Mouse (Mus musculus) lung, adult 2 months (tissue): ENCODE results near the gene Abhd16a. TPM values are rescaled to one million over a fixed set of nuclear protein-coding genes. Genes with fewer than 3 reads are reported as not detected.

Source experiments
- DNase-seq: peaks from one replicate; pipeline ENCODE4 v3.0.0; 2022
- H3K4me1 ChIP-seq: fragments of 200-500 bp; 2 replicates; pipeline ENCODE4 v1.6.1; 2011; ENCODE audit warnings: low read length; ENCODE audit not compliant: control insufficient read depth, insufficient read depth
- H3K4me3 ChIP-seq: fragments of 200-500 bp; replicated peaks from 2 replicates; pipeline ENCODE3; 2011; ENCODE audit warnings: low read depth, mild to moderate bottlenecking, control low read depth, low read length; ENCODE audit errors: extremely low read depth
- CTCF ChIP-seq: fragments of 200-500 bp; IDR thresholded peaks from 2 replicates; pipeline ENCODE4 v1.5.1; 2011; ENCODE audit warnings: mild to moderate bottlenecking, low read length, control low read depth; ENCODE audit not compliant: insufficient read depth
- POLR2A ChIP-seq: fragments of 200-500 bp; IDR thresholded peaks from 2 replicates; pipeline ENCODE4 v1.6.1; 2011; ENCODE audit warnings: low read depth, mild to moderate bottlenecking, control low read depth, low read length, borderline replicate concordance; ENCODE audit errors: extremely low read depth
- WGBS: fragments of 180-500 bp; shearing (Covaris S2); methylation state at CpG from one replicate; pipeline ENCODE4 v1.1.7; 2018; 5-methylcytosine and 5-hydroxymethylcytosine counted together
- polyA plus RNA-seq: library from polyadenylated mRNA; depleted of rRNA; stranded (reverse); fragments of >200 nt; gene quantifications from 2 replicates; pipeline ENCODE4 v1.2.3, GENCODE M21; 2012

Gene Abhd16a
- polyA plus RNA-seq, 1 experiment, result 196 TPM

DNA sequence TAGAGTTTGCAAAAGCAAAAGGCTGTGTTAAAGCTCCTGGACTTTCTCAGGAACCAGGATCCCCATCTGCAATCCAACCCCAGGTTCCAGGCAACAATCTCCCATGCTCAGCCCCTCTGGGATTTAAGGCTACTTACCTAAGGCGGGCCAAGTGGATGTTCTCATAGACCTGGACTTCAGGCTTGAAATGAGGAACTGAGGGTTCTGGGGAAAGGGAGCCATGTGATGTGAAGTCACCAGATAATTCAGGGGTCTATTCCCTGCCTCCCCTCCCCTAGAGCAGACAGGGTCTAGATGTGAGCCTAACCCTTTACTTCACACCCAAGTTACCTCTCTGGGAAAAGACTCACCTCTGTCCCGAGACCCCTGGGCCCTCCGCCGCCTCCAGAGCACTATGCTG, 8.4 kb upstream of the Abhd16a start:
- H3K4me1 ChIP-seq, result no peaks in the 10 kb centered on the region; the same call in none of the 2 replicates
- no peak overlapping the region for H3K4me3 ChIP-seq
- no peak for DNase-seq
- 88% methylated on average over 4 of the region's 4 CpGs for WGBS
- TF ChIP-seq CTCF (no peak), POLR2A (no peak)

DNA sequence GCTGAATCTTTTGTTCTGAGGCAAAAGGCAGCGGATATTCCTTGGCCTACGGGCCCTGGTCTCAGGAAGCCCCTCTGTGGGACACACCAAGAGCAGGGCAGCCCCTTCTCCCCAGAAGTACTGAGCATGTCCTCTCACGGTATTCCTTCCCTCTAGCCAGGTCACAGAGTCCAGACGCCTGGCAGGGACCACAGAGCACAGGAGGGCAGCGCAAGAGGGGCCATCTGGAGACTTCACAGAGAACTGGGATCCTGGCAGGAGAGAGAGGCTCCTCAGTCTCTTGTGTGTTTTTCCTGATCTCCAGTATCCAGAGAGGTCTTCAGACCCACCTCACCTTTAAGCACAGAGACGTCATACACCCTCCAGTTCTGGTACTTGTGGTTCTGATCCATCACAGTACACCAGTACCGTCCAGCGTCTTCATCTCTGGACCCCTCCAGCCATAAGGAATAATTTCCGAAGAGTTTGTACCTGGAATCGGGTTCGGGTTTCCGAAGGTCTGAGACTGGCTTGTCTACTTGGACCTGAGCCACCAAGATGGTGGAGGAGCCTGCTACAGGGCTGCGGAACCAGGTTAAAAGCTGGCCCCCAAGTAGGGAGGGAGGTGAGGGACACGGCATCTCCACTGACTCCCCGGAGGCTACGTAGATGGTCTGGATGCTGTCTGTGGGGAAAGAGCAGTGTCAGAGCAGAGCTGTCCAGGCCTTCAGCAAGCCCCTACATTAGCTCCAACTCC, 6.1 kb upstream of the Abhd16a start:
- 90% methylated on average over 16 of the region's 16 CpGs for WGBS
- TF ChIP-seq POLR2A (no peak), CTCF (no peak)
- DNase-seq, result no peak

DNA sequence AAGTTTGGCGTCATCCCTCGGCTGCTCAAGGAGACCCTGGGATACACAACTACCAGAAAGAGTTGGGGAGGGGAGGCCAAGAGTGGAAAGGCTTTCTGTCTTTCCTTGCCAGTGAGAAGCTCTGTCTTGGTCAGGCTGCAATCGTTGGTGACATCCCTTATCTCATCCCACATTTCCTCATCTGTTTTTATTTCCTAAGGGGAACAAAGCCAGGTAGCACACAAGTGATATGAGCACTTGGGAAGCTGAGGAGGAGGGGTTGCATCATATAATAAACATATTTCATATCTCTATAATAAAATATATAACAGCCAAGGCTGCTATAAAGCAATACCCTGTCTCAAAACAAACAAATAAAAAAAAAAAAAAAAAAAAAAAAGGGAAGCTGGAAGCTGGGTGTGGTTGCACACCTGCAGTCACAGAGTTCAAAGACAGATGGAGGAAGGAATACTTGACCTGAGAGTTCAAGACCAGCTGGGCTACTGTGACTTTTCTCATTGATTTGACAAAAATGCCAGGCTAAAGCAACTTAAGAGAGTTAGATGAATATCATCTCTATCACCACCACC, 5.0 kb upstream of the Abhd16a start:
- no peak for DNase-seq
- no peaks in the 10 kb centered on the region for H3K4me1 ChIP-seq
- no peak for TF ChIP-seq CTCF
- TF ChIP-seq POLR2A, result no peak
- no peak overlapping the region for H3K4me3 ChIP-seq
- 62% methylated on average over 3 of the region's 3 CpGs for WGBS

More for the DNA sequence above, 6.1 kb upstream of the Abhd16a start:
- no peaks in the 10 kb centered on the region; the same call in 1 of the 2 replicates for H3K4me1 ChIP-seq
- no peak overlapping the region for H3K4me3 ChIP-seq

DNA sequence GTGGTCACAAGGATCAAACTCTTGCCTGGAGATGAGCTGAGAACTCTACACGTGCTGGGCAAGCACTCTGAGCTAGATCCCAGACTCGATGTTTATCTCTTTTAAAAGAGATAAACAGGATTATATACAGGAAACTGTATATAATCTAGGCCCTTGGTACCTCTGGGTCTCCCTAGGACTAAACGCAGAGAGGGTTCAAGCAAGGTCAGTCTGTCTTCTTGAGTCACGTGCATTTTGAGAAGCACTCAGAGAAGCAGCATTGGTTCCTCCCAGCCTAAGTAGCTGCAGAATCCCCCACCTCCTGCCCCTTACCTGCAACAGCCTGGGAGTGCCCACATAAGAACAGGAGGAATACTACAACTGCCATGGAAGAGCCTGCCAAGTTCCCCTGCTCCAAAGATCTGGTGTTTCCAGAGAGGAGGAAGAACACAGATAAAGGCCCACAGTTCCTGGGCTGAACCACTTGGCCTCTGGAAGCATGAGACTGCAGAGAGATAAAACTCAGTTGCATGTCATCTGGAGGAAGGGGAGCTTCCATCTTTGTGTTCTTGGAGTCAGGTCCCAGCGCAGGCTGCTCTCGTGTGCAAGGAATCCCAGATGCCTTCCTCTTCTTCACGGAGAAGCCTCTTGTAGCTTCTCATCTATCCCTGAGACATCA, 3.7 kb upstream of the Abhd16a start, which contains the start of gene Ly6g6f:
Ly6g6f (minus strand) TSS at position 403 of the 658 bp plus-strand sequence.
- no peak for DNase-seq
- H3K4me1 ChIP-seq, result peaks cover 4% of the 10 kb centered on the region; the same call in 1 of the 2 replicates
- 49% methylated on average over 7 of the region's 7 CpGs for WGBS
- TF ChIP-seq CTCF (no peak), POLR2A (no peak)
- no peak within 1 kb of the TSS for H3K4me3 ChIP-seq

DNA sequence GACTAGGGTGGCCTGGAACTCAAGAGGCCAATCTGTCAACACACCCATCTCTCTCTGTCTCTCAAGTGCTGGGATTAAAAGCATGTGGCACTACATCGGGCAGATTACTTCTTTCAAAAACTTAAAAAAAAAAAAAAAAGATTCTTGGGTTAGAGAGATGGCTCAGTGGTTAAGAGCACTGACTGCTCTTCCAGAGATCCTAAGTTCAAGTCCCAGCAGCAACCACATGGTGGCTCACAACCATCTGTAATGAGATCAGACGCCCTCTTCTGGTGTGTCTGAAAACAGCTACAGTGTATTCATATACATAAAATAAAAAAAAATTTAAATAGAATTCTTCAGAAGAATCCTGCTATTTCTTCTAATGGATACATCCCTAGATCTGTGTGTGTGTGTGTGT, 912 bp upstream of the Abhd16a start:
- DNase-seq, result no peak
- 30% methylated on average over 2 of the region's 2 CpGs for WGBS
- peaks cover 11% of the 10 kb centered on the region for H3K4me1 ChIP-seq
- H3K4me3 ChIP-seq, result no peak overlapping the region
- TF ChIP-seq CTCF (no peak), POLR2A (no peak)

DNA sequence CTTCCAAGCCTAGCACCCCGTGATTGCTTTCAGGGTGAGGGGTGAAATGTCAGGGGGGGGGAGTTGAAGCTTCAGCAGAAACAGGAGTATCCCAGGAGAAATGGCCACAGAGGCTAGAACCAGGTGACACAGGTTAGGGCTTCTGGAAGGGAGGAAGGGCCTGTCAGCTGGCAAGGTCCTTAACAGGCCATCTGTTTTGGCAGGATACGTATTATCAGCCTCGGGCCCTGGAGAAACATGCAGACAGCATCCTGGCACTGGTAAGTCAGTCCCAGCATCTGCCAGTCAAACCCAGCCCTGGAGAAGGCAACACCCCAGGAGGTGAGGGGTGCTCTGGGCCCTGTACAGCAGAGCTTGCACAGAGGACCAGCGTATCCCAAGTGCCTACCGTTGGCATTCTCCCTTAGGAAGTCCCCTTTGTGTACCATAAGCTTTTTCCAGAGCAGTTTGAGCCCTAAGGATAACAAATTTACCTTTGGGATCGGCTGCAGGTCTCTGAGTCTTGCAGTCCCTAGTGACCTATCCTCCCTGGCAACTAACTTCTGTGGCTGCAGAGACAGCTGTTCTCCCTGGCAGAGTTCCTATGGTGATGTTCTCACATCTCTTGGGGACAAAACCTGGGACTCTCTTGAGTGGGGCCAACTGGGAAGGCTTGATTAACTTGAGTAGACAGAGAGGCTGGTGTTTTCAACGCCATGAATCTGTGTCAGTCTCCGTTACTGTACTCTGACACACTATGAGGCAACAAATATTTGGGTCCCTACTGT, 1.3 kb downstream of the Abhd16a start:
- TF ChIP-seq CTCF (no peak), POLR2A (no peak)
- Histone ChIP-seq H3K4me1 (peaks cover 11% of the 10 kb centered on the region), H3K4me3 (peak overlapping the region; percentile 52)
- DNase-seq, result peak; percentile 29
- 42% methylated on average over 8 of the region's 8 CpGs for WGBS

DNA sequence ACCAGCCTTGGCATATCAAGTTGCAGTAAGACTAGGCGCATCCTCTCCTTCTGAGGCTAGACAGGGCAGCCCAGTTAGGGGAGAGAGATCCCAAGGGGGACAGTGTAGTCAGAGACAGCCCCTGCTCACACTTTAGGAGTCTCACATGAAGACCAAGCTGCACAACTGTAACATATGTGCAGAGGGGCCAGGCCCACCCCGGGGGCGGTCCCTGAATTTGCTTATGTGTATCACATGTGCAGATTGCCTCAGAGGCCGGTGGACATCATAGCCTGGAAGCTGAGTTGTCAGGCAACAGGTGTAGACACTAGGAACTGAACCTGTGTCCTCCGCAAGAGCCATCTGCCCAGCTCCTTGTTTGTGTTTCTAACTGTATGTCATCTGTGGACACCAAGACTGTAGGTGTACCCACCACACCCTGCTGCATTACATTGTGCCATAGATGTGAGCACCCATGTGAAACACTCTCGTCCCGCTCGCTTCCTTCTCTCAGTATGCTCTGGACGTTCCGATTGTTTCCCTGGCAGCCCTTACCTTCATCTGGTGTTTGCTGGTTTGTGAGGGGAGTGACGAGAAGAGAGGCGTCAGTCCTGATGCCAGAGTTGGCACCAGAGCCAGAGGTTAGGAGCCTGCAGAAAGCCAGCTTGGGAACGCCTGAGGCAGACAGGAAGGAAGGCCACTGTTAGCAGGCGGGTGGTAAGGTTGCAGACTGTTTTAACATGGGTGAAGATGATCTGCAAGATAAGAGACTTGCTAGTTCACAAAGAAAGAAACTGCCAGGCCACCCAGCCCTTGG, 3.5 kb downstream of the Abhd16a start:
- no peak overlapping the region for H3K4me3 ChIP-seq
- DNase-seq, result no peak
- H3K4me1 ChIP-seq, result peaks cover 11% of the 10 kb centered on the region
- 69% methylated on average over 14 of the region's 14 CpGs for WGBS
- TF ChIP-seq CTCF, result no peak
- TF ChIP-seq POLR2A, result no peak

DNA sequence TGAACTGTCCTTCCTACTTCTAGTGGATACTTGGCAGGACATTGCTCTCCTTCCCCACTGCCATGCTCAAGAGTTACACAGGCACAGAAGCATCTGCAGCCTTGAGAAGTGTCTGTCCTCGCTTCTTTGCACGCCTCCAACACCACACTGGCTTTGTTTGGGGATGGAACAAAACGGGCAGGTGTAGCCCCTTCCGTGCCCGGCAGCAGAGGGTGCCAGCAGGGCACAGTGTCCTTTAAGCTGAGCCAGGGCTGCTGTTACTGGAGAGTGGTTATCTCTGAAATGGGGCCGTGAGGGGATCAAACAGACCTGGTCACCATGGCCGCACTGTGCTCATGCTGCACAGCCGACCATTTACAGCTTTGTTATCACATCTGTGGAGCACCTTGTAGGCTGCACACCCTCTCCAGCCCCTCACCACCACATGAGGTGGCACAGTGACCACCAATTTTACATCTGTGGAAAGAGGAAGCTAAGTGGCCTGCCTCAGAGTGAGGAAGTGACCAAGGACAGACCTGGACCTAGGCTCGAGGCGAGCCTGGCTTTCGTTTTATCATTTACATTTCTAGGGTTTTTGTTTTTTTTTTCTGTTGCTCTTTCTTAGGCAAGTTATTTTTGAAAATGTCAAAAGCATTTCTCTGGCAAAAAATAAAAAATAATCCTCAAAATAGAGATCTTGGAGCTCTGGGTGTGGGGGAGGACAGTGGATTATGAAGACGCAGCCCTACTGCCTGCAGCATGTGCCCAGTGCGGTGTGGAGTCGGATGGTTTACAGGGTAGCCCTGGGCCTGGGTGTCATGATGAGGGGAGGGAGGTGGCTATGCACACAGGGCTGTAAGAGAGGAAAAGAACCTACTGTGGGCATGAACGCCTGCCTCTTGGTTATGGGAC, 5.7 kb downstream of the Abhd16a start:
- TF ChIP-seq POLR2A (no peak), CTCF (no peak)
- H3K4me1 ChIP-seq, result peaks cover 11% of the 10 kb centered on the region

More for the DNA sequence above, 5.7 kb downstream of the Abhd16a start:
- H3K4me3 ChIP-seq, result no peak overlapping the region
- 88% methylated on average over 15 of the region's 15 CpGs for WGBS
- no peak for DNase-seq
